Comparison of ENCODE assay signal across 16 mouse cellular contexts in the genomic region with DNA sequence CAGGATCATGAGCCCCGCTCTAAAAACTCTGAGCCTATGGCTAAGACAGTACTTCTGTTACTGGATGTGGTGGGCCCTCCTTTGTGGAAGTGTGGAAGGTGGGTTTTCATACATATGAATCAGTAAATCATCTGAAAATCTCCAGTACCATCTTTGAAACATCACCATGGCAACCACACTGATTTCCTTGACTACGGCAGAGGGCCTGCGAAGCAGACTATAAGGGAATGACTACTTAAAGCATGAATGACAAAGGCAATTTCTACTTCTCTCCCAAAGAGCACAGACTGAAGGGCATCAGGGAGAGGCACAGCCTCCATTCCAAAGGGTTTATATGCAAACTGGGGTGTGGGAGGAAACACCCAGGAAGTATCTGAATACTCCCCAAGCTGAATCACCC.
DNase-seq lines count a peak whose midpoint lies in the region; ATAC-seq lines count a peak whose summit lies in the region.
"Had no signal": no experiment of that assay in that cellular context is flagged by ENCODE, and none has a peak within 500 bp of the region (broad histone marks: within the 10 kb centered on the region; RNA-seq: fewer than 3 reads in every experiment).

No protein-coding gene starts in this region.

- WGBS in midbrain, embryonic 13.5 days = 46% methylated on average over 3 of the region's 3 CpGs
- WGBS in midbrain, embryonic 11.5 days = 72% methylated on average over 3 of the region's 3 CpGs
- 39% methylated on average over 3 of the region's 3 CpGs for WGBS in midbrain, embryonic 15.5 days

- no peak overlapping the region for H3K4me2 ChIP-seq in midbrain, embryonic 13.5 days (replicated peaks)
- no peak overlapping the region for H3K4me2 ChIP-seq in midbrain, embryonic 11.5 days
- no peak overlapping the region for H3K4me2 ChIP-seq in midbrain, embryonic 15.5 days

- H3K4me3 ChIP-seq in midbrain, embryonic 13.5 days (replicated peaks) = no peak overlapping the region
- no peak overlapping the region for H3K4me3 ChIP-seq in midbrain, embryonic 11.5 days (ENCODE audit: low read depth, low read length)
- no peak overlapping the region for H3K4me3 ChIP-seq in midbrain, embryonic 15.5 days

- no peaks in the 10 kb centered on the region for H3K27me3 ChIP-seq in midbrain, embryonic 13.5 days
- H3K27me3 ChIP-seq in midbrain, embryonic 11.5 days (ENCODE audit: control insufficient read depth, insufficient read depth, low read length) = no peaks in the 10 kb centered on the region
- no peaks in the 10 kb centered on the region for H3K27me3 ChIP-seq in midbrain, embryonic 15.5 days (replicated peaks)

- H3K9me3 ChIP-seq in midbrain, embryonic 13.5 days = no peaks in the 10 kb centered on the region
- no peaks in the 10 kb centered on the region for H3K9me3 ChIP-seq in midbrain, embryonic 11.5 days (ENCODE audit: control insufficient read depth, low read length)
- H3K9me3 ChIP-seq in midbrain, embryonic 15.5 days = no peaks in the 10 kb centered on the region
- H3K9me3 ChIP-seq: G1E had no signal

- peak overlapping the region; percentile 10 for H3K27ac ChIP-seq in midbrain, embryonic 13.5 days
- H3K27ac ChIP-seq in midbrain, embryonic 11.5 days (ENCODE audit: low read depth, low read length) = no peak overlapping the region
- peak overlapping the region; percentile 70 for H3K27ac ChIP-seq in midbrain, embryonic 15.5 days

- no peaks in the 10 kb centered on the region for H3K36me3 ChIP-seq in midbrain, embryonic 13.5 days
- H3K36me3 ChIP-seq in midbrain, embryonic 11.5 days (ENCODE audit: control insufficient read depth, insufficient read depth, low read length) = no peaks in the 10 kb centered on the region
- no peaks in the 10 kb centered on the region for H3K36me3 ChIP-seq in midbrain, embryonic 15.5 days (replicated peaks)
- H3K36me3 ChIP-seq: G1E had no signal

- H3K9ac ChIP-seq in midbrain, embryonic 13.5 days (replicated peaks) = no peak overlapping the region
- no peak overlapping the region for H3K9ac ChIP-seq in midbrain, embryonic 11.5 days (ENCODE audit: low read length)
- no peak overlapping the region for H3K9ac ChIP-seq in midbrain, embryonic 15.5 days

- DNase-seq in frontal cortex, postnatal 36 days (ENCODE audit: low spot score in 2 of 2) = peak; percentile 9 to 20
- DNase-seq in frontal cortex, postnatal 25 days (ENCODE audit: low spot score in 2 of 2) = no peak
- no peak for DNase-seq in midbrain, embryonic 11.5 days (ENCODE audit: low spot score, missing footprints)
- peak; percentile 50 for DNase-seq in ZHBTc4 (ENCODE audit: low read depth, low spot score)
- DNase-seq in layer of hippocampus, postnatal 25 days (ENCODE audit: extremely low spot score in 1 of 2, low spot score in 1 of 2) = no peak
- DNase-seq: adrenal gland, postnatal 10 days; B cell, adult 2 months; cerebellum, adult 9-10 months; kidney, adult 2 months; kidney, postnatal 4 days; lung, adult 2 months; lung, postnatal 4 days had no signal

- H3K4me1 ChIP-seq in midbrain, embryonic 13.5 days (replicated peaks) = peaks cover 8% of the 10 kb centered on the region; the same call in 1 of the 2 replicates
- no peaks in the 10 kb centered on the region for H3K4me1 ChIP-seq in midbrain, embryonic 11.5 days (ENCODE audit: control insufficient read depth, insufficient read depth, low read length)
- peaks cover 11% of the 10 kb centered on the region; the same call in 1 of the 2 replicates for H3K4me1 ChIP-seq in midbrain, embryonic 15.5 days

- 0 out of 2 replicates have a peak, but pooled peaks have one; percentile 62 for ATAC-seq in midbrain, embryonic 13.5 days
- no peak for ATAC-seq in midbrain, embryonic 11.5 days (ENCODE audit: low FRiP score)
- ATAC-seq in midbrain, embryonic 15.5 days (replicated peaks) = peak; percentile 92
- no peak for ATAC-seq in monocyte, adult 5-6 weeks (replicated peaks; ENCODE audit: insufficient number of reproducible peaks, low FRiP score, low TSS enrichment, poor library complexity, severe bottlenecking)

Comparison
In these comparisons a context has a peak if more than half of its experiments do, and no peak if none do; other contexts are left out.
1. DNase-seq: peak in frontal cortex, postnatal 36 days (2 of 2) and ZHBTc4 (single experiment); none in frontal cortex, postnatal 25 days (0 of 2), midbrain, embryonic 11.5 days (single experiment) and layer of hippocampus, postnatal 25 days (0 of 2).
2. ATAC-seq: peak in midbrain, embryonic 13.5 days (single experiment) and midbrain, embryonic 15.5 days (single experiment); none in midbrain, embryonic 11.5 days (single experiment) and monocyte, adult 5-6 weeks (single experiment).